Mouse (Mus musculus): Measurements from ENCODE around the gene Myo3b.

DNA sequence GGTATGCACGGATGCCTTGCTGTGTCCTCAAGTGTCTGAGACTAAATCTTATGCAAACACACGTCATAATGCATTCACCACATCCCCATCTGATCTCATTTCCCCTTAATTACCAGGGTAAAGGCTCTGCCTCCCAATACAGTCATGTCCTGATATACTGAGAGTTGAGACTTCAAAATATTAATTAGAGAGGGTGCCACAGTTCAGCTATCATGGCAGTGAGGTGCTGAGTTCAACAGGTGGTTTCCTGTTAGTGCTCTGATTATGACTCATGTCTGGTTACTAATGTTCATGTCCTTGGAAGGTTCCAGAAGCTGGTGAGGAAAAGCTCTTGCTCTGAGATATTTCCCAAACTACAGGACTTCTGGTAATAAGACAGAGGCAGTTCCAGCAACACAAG is 52.3 kb downstream of the Myo3b start:
- TF ChIP-seq POLR2A (IDR thresholded peaks at IDR 0.05; ENCODE audit: low read depth, low read length) (no peak), CTCF (IDR thresholded peaks at IDR 0.05; ENCODE audit: extremely low read depth, insufficient read length, insufficient replicate concordance, low read depth, low read length) (no peak)
